Mouse (Mus musculus) liver, embryonic 14.5 days (tissue): ENCODE results near the gene Nadk2. TPM values are rescaled to one million over a fixed set of nuclear protein-coding genes. Genes with fewer than 3 reads are reported as not detected.
A peak's percentile ranks its signal among the peaks of the same experiment; 100 is the strongest.

ENCODE experiments used
- ATAC-seq: fragments of 200-750 bp; cut with Nextera tagmentation; 2 replicates; pipeline ENCODE4 v1.8.0; 2017; ENCODE audit warnings: moderate number of reproducible peaks, mild to moderate bottlenecking, moderate library complexity; ENCODE audit not compliant: insufficient read depth
- DNase-seq, 3 experiments: peaks; one replicate each; pipeline ENCODE4 v3.0.0-alpha.2; 2012 to 2013; ENCODE audit warnings: low read depth in 3 of 3, low spot score in 3 of 3
- H3K27ac ChIP-seq: fragments of 300-500 bp; sonication (generic); 2 replicates; pipeline ENCODE4 v1.5.1; 2014; ENCODE audit warnings: moderate library complexity, mild to moderate bottlenecking, control low read depth, inconsistent platforms
- H3K27me3 ChIP-seq: fragments of 300-500 bp; sonication (generic); 2 replicates; pipeline ENCODE4 v1.6.1; 2014; ENCODE audit warnings: mild to moderate bottlenecking, low read length, moderate library complexity; ENCODE audit not compliant: control insufficient read depth, insufficient read depth
- H3K36me3 ChIP-seq: fragments of 300-500 bp; sonication (generic); replicated peaks from 2 replicates; pipeline ENCODE4 v1.6.1; 2014; ENCODE audit warnings: low read depth; ENCODE audit not compliant: control insufficient read depth, insufficient read depth
- H3K4me1 ChIP-seq, 2 experiments: fragments of 200-500 bp in 1 of 2; fragments of 300-500 bp in 1 of 2; sonication (generic) in 1 of 2; replicated peaks; 2 replicates each; pipeline ENCODE4 v1.6.1; 2012 to 2014; ENCODE audit warnings: antibody characterized with exemption in 1 of 2, inconsistent platforms in 1 of 2, low read length in 1 of 2; ENCODE audit not compliant: control insufficient read depth in 2 of 2, insufficient read depth in 2 of 2
- H3K4me2 ChIP-seq: fragments of 300-500 bp; sonication (generic); 2 replicates; pipeline ENCODE4 v1.6.1; 2014; ENCODE audit warnings: low read depth, mild to moderate bottlenecking, control low read depth, moderate library complexity
- H3K4me3 ChIP-seq, 2 experiments: fragments of 200-500 bp in 1 of 2; fragments of 300-500 bp in 1 of 2; sonication (generic) in 1 of 2; 2 replicates each; pipeline ENCODE4 v1.5.1; 2012 to 2014; ENCODE audit warnings: low read depth in 2 of 2, low read length in 2 of 2, mild to moderate bottlenecking in 2 of 2, control low read depth in 1 of 2, inconsistent platforms in 1 of 2, moderate library complexity in 1 of 2; ENCODE audit not compliant: insufficient read depth in 1 of 2
- H3K9ac ChIP-seq: fragments of 300-500 bp; sonication (generic); replicated peaks from 2 replicates; pipeline ENCODE4 v1.6.1; 2014; ENCODE audit warnings: mild to moderate bottlenecking, control low read depth, moderate library complexity
- H3K9me3 ChIP-seq: fragments of 300-500 bp; sonication (generic); 2 replicates; pipeline ENCODE4 v1.6.1; 2016; ENCODE audit warnings: low read length, mixed read lengths; ENCODE audit not compliant: control insufficient read depth
- CTCF ChIP-seq: IDR thresholded peaks from 2 replicates; pipeline ENCODE4 v1.5.1; 2016; ENCODE audit warnings: antibody characterized with exemption, low read depth, control low read depth
- EP300 ChIP-seq: IDR thresholded peaks from 2 replicates; pipeline ENCODE4 v1.6.1; 2016; ENCODE audit warnings: antibody characterized with exemption, low read depth
- WGBS: fragments of 180-500 bp; shearing (Covaris S2); extraction: QIAGEN DNeasy Blood & Tissue Kit; methylation state at CpG from one replicate; pipeline ENCODE4 v1.1.7; 2014; ENCODE audit not compliant: insufficient replicate concordance; 5-methylcytosine and 5-hydroxymethylcytosine counted together
- polyA plus RNA-seq, 2 experiments: library from polyadenylated mRNA; depleted of rRNA in 1 of 2; stranded (reverse) in 1 of 2; unstranded in 1 of 2; fragments of >200 nt; fragmentation: Nextera tagmentation in 1 of 2; extraction: Ambion mirVana in 1 of 2; gene quantifications; 2 replicates each; pipeline versions ENCODE4 v1.2.1 to v1.2.3; 2012 to 2014

Gene Nadk2
- polyA plus RNA-seq, 2 experiments, result 96.0 to 113 TPM

DNA sequence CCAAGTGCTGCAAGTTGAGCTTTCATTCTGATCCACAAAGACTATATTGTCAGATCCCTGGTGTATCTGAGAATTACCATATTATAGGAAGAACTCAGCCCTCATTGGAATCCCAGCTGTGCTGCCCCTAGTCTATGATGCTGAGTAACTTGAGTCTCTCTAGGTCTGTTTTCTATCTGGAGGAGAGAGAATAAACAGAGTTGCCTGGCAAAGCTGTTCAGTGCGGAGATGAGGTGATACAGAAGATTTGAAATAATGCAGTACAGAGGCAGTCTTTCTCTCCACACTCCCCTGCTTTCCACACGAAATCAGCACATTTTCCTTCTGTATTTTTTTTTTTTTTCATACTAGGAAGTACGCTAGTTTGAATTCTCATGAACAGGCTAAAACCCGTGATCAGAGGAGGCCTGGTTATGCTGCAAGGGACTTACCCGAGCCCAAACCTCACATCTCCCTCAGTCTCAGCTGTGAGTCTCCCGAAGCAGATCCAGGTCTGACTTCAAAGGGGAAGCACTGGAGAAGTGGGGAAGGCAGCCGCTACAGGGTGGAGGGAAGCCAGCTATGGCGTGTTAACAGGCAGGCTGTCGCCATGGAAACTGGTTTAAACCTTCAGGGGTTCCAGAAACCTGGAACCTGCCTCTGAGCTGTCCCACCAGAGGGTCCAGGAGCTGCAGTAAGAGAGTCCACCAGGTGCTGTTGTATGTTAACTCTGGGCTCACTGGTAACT lies 59.9 kb downstream of the Nadk2 start:
- Histone ChIP-seq H3K4me2 (no peak overlapping the region), H3K9me3 (no peaks in the 10 kb centered on the region), H3K4me3 (no peak overlapping the region), H3K36me3 (peaks cover 27% of the 10 kb centered on the region), H3K9ac (no peak overlapping the region), H3K4me1 (peaks cover 0 to 10% of the 10 kb centered on the region in 2 experiments; a peak in 2 of 4 replicates), H3K27me3 (no peaks in the 10 kb centered on the region), H3K27ac (no peak overlapping the region)
- ATAC-seq (no peak), DNase-seq (no peak)
- WGBS, result 71% methylated on average over 9 of the region's 9 CpGs
- TF ChIP-seq EP300, result no peak
- no peak for TF ChIP-seq CTCF

DNA sequence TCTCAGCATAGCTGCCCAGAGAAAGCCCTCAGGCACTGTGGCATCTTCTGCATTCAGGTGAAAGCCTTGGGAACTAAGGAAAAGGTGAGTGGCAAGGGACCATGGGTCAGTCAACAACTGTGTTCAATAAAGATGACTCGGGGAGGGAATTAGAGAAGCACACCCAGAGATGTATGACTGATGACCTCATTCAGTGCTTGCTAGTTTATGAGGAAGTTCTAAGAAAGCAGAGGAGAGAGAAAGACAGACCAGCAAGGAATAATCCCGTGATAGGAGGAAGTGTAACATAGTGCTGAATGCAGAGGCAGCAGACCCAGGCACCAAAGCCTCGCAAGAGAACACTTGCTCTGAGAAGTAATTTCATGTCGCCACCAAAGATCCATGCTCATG lies 60.4 kb downstream of the Nadk2 start:
- WGBS, result 63% methylated on average over 4 of the region's 4 CpGs
- Histone ChIP-seq H3K27ac (no peak overlapping the region), H3K4me2 (no peak overlapping the region), H3K4me1 (peaks cover 0 to 10% of the 10 kb centered on the region in 2 experiments; a peak in 2 of 4 replicates), H3K9me3 (no peaks in the 10 kb centered on the region), H3K36me3 (peaks cover 31% of the 10 kb centered on the region), H3K27me3 (no peaks in the 10 kb centered on the region), H3K4me3 (no peak overlapping the region), H3K9ac (no peak overlapping the region)
- TF ChIP-seq EP300 (no peak), CTCF (no peak)
- DNase-seq (no peak), ATAC-seq (no peak; the same call in 1 of the 2 replicates)

DNA sequence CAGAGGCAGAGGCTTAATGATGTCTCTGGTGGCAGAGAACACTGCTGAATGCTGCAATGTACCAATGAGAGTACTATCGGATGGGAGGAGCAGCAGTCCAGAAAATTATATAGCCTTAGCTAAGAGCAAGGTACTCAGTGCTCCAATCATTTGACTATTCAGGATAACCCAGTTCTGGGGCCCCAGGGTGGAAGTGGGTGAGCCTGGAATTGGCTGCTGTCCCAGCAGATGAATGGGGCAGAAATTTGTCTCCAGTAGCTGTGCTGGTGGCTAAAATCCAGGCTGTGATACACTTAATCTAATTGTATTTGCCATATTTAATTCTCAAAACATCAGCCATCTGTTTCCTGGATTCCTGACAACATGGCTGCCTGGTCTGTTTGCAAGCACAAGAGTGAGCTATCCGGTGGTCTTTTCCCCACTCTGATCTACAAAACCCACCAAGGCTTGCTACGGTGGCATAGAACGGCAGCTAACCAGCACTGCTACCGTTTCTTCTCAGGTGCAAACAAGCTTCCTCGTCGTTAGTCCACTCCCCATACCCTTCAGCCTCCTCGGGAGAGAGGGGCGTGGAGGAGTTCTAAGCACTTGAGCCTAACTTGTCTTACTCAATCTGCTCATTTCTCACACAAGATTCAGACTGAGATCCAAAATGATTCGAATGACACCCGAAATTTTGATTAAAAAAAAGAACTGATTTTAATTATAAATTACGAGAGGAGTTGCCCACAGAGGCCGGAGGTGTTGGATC lies 61.8 kb downstream of the Nadk2 start:
- TF ChIP-seq CTCF (no peak), EP300 (no peak)
- H3K4me3 ChIP-seq, result no peak overlapping the region
- peaks cover 0 to 14% of the 10 kb centered on the region in 2 experiments; a peak in 2 of 4 replicates for H3K4me1 ChIP-seq
- no peak for DNase-seq
- no peak overlapping the region for H3K9ac ChIP-seq
- 82% methylated on average over 13 of the region's 13 CpGs for WGBS
- no peaks in the 10 kb centered on the region for H3K27me3 ChIP-seq
- no peak for ATAC-seq
- H3K27ac ChIP-seq, result no peak overlapping the region
- peaks cover 37% of the 10 kb centered on the region for H3K36me3 ChIP-seq
- H3K9me3 ChIP-seq, result no peaks in the 10 kb centered on the region
- H3K4me2 ChIP-seq, result no peak overlapping the region

DNA sequence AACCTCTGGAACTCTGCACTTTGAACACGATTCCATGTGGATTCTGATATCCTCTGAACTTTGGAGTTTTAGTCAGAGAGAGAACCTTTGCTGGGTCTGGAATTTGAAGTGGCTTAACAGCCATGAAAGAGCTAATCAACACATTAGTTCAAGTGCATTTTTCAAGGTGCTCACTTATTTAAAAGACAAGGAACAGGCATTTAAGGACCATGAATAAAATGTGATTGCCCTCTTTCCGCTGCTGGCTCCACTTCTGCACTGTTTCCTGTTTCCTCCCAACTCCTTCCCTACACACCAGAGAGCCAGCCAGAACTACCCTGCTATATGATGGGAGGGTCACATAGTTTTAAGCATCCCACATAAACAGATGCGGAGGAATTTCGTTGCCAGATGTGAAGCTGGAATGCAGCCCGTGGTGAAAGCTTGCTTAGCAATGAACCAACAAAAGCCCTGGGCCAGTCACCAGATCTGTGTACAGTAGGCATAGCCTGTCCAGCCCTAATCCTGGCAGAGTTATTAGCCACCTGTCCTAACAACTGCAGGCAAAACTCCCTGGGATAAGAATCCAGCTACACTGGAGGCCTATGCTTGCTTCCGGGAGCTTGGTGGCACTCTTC lies 63.9 kb downstream of the Nadk2 start:
- DNase-seq, result no peak
- Histone ChIP-seq H3K9me3 (no peaks in the 10 kb centered on the region), H3K4me1 (peaks cover 6 to 23% of the 10 kb centered on the region in 2 experiments; a peak in 3 of 4 replicates), H3K4me3 (no peak overlapping the region), H3K9ac (no peak overlapping the region), H3K36me3 (peaks cover 34% of the 10 kb centered on the region), H3K27ac (no peak overlapping the region), H3K4me2 (no peak overlapping the region), H3K27me3 (no peaks in the 10 kb centered on the region)
- no peak for ATAC-seq
- TF ChIP-seq EP300 (no peak), CTCF (no peak)
- 74% methylated on average over 6 of the region's 6 CpGs for WGBS

DNA sequence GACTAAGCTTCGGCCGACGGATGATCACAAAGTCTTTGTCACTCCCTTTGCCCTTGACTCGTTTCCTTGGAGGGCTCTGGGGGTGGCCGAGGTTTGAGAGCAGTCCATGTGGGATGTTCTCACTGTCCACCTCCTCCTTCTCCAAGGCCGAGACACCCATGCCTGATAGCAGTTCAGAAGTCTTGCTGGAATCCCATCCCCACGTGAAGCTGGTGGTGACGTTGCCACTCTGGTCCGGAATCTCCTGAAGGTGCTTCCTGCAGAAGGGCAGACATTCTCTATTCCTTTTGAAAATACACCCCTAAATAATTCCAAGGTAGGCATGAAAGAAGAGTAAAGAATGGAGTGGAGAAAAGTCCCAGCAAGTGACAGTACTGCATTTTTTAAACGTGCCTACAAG lies 68.4 kb downstream of the Nadk2 start:
- Histone ChIP-seq H3K4me3 (peak overlapping the region; percentile 74 to 99), H3K27ac (no peak overlapping the region), H3K9me3 (no peaks in the 10 kb centered on the region), H3K4me1 (peaks cover 10 to 26% of the 10 kb centered on the region in 2 experiments), H3K36me3 (peaks cover 21% of the 10 kb centered on the region), H3K27me3 (no peaks in the 10 kb centered on the region), H3K4me2 (peak overlapping the region; percentile 94), H3K9ac (peak overlapping the region; percentile 80)
- DNase-seq (no peak), ATAC-seq (no peak)
- TF ChIP-seq EP300, result no peak
- no peak for TF ChIP-seq CTCF
- WGBS, result 21% methylated on average over 10 of the region's 10 CpGs
